Mouse (Mus musculus) CH12.LX (cell line): Measurements from ENCODE around the gene Abhd6. TPM values are rescaled to one million over a fixed set of nuclear protein-coding genes. Genes with fewer than 3 reads are reported as not detected.
A peak's percentile ranks its signal among the peaks of the same experiment; 100 is the strongest.

ENCODE experiments used
- DNase-seq: peaks from one replicate; pipeline ENCODE4 v3.0.0-alpha.2; 2013; ENCODE audit errors: extremely low read depth
- H3K27ac ChIP-seq: 2 replicates; pipeline ENCODE4 v1.5.1; 2012; ENCODE audit warnings: low read depth, mild to moderate bottlenecking, control low read depth, moderate library complexity; ENCODE audit not compliant: insufficient read depth
- H3K27me3 ChIP-seq: replicated peaks from 2 replicates; pipeline ENCODE3; 2012; ENCODE audit warnings: inconsistent platforms
- H3K36me3 ChIP-seq, 2 experiments: replicated peaks in 1 of 2; 2 replicates each; pipeline versions ENCODE3 to v1.6.1; 2012; ENCODE audit warnings: inconsistent platforms in 1 of 2, low read length in 1 of 2, mild to moderate bottlenecking in 1 of 2, mixed read lengths in 1 of 2, moderate library complexity in 1 of 2; ENCODE audit not compliant: control insufficient read depth in 1 of 2, insufficient read depth in 1 of 2
- H3K4me1 ChIP-seq, 2 experiments: 2 replicates each; pipeline ENCODE4 v1.6.1; 2012; ENCODE audit warnings: inconsistent platforms in 1 of 2, moderate library complexity in 1 of 2; ENCODE audit not compliant: insufficient read depth in 2 of 2, control insufficient read depth in 1 of 2
- H3K4me2 ChIP-seq: 2 replicates; pipeline ENCODE4 v1.6.1; 2012; ENCODE audit warnings: low read depth, mild to moderate bottlenecking, control low read depth; ENCODE audit not compliant: poor library complexity, insufficient read depth, severe bottlenecking
- H3K4me3 ChIP-seq, 3 experiments: fragments of 150-350 bp in 1 of 3; sonication (generic) in 1 of 3; replicated peaks in 1 of 3; 2 replicates each; pipeline versions ENCODE3 to v1.5.1; 2011 to 2012; ENCODE audit warnings: low read depth in 2 of 3, low read length in 2 of 3, mild to moderate bottlenecking in 2 of 3, moderate library complexity in 2 of 3, control low read depth in 1 of 3, improper control_type of control experiment in 1 of 3, inconsistent platforms in 1 of 3, mixed read lengths in 1 of 3; ENCODE audit not compliant: poor library complexity in 1 of 3
- H3K79me2 ChIP-seq: replicated peaks from 2 replicates; pipeline ENCODE4 v1.6.1; 2012; ENCODE audit warnings: mild to moderate bottlenecking, moderate library complexity; ENCODE audit not compliant: control insufficient read depth, poor library complexity, insufficient read depth, severe bottlenecking; ENCODE audit errors: extremely low read depth
- H3K9ac ChIP-seq: 2 replicates; pipeline ENCODE4 v1.6.1; 2012; ENCODE audit warnings: low read depth, mild to moderate bottlenecking, control low read depth, moderate library complexity; ENCODE audit not compliant: insufficient read depth
- H3K9me3 ChIP-seq: replicated peaks from 2 replicates; pipeline ENCODE3; 2012; ENCODE audit warnings: low read length, inconsistent platforms, mixed read lengths
- CHD2 ChIP-seq: IDR thresholded peaks from 2 replicates; pipeline ENCODE4 v1.6.1; 2011; ENCODE audit warnings: low read length, improper control_type of control experiment
- CTCF ChIP-seq, 2 experiments: IDR thresholded peaks in 1 of 2; conservative IDR thresholded peaks in 1 of 2; 2 replicates each; pipeline ENCODE4 v1.5.1; 2011 to 2012; ENCODE audit warnings: low read depth in 2 of 2, low read length in 2 of 2, improper control_type of control experiment in 1 of 2, inconsistent platforms in 1 of 2, mild to moderate bottlenecking in 1 of 2, moderate library complexity in 1 of 2
- ELF1 ChIP-seq: IDR thresholded peaks from 2 replicates; pipeline ENCODE4 v1.6.1; 2014; ENCODE audit warnings: low read depth, mild to moderate bottlenecking, inconsistent platforms, low read length, improper control_type of control experiment
- HCFC1 ChIP-seq: IDR thresholded peaks from 2 replicates; pipeline ENCODE4 v1.6.1; 2012; ENCODE audit warnings: low read depth, mild to moderate bottlenecking, inconsistent platforms, low read length, improper control_type of control experiment
- MAFK ChIP-seq: IDR thresholded peaks from 2 replicates; pipeline ENCODE4 v1.6.1; 2011; ENCODE audit warnings: low read length, improper control_type of control experiment; ENCODE audit not compliant: insufficient replicate concordance
- MAX ChIP-seq: IDR thresholded peaks from 2 replicates; pipeline ENCODE4 v1.6.1; 2011; ENCODE audit warnings: low read length, improper control_type of control experiment
- MEF2A ChIP-seq: IDR thresholded peaks from 2 replicates; pipeline ENCODE4 v1.6.1; 2014; ENCODE audit warnings: low read depth, mild to moderate bottlenecking, inconsistent platforms, low read length, improper control_type of control experiment, borderline replicate concordance
- MYC ChIP-seq: IDR thresholded peaks from 2 replicates; pipeline ENCODE4 v1.6.1; 2011; ENCODE audit warnings: low read depth, mild to moderate bottlenecking, improper control_type of control experiment, low read length
- PAX5 ChIP-seq: IDR thresholded peaks from 2 replicates; pipeline ENCODE4 v1.6.1; 2012; ENCODE audit warnings: low read length, inconsistent platforms, mixed read lengths
- RAD21 ChIP-seq: IDR thresholded peaks from 2 replicates; pipeline ENCODE4 v1.6.1; 2011; ENCODE audit warnings: low read depth, mild to moderate bottlenecking, low read length, improper control_type of control experiment, moderate library complexity
- RCOR1 ChIP-seq: conservative IDR thresholded peaks from 2 replicates; pipeline ENCODE4 v1.6.1; 2012; ENCODE audit warnings: low read depth, mild to moderate bottlenecking, inconsistent platforms, low read length, improper control_type of control experiment
- SIN3A ChIP-seq: IDR thresholded peaks from 2 replicates; pipeline ENCODE4 v1.6.1; 2012; ENCODE audit warnings: low read length, improper control_type of control experiment, inconsistent platforms
- SMC3 ChIP-seq: IDR thresholded peaks from 2 replicates; pipeline ENCODE4 v1.6.1; 2011; ENCODE audit warnings: low read depth, low read length, improper control_type of control experiment
- TBP ChIP-seq: conservative IDR thresholded peaks from 2 replicates; pipeline ENCODE4 v1.6.1; 2011; ENCODE audit warnings: low read depth, low read length, improper control_type of control experiment
- TCF12 ChIP-seq: IDR thresholded peaks from 2 replicates; pipeline ENCODE4 v1.6.1; 2014; ENCODE audit warnings: low read depth, mild to moderate bottlenecking, inconsistent platforms, low read length, improper control_type of control experiment
- USF1 ChIP-seq: IDR thresholded peaks from 2 replicates; pipeline ENCODE4 v1.6.1; 2014; ENCODE audit warnings: low read depth, mild to moderate bottlenecking, inconsistent platforms, low read length, improper control_type of control experiment
- USF2 ChIP-seq: conservative IDR thresholded peaks from 2 replicates; pipeline ENCODE4 v1.6.1; 2011; ENCODE audit warnings: low read depth, low read length, improper control_type of control experiment
- ZC3H11A ChIP-seq: IDR thresholded peaks from 2 replicates; pipeline ENCODE4 v1.6.1; 2012; ENCODE audit warnings: low read depth, mild to moderate bottlenecking, inconsistent platforms, low read length, improper control_type of control experiment
- ZKSCAN1 ChIP-seq: IDR thresholded peaks from 2 replicates; pipeline ENCODE4 v1.6.1; 2012; ENCODE audit warnings: low read depth, inconsistent platforms, low read length, improper control_type of control experiment, borderline replicate concordance
- ZMIZ1 ChIP-seq: IDR thresholded peaks from 2 replicates; pipeline ENCODE4 v1.6.1; 2012; ENCODE audit warnings: low read depth, mild to moderate bottlenecking, inconsistent platforms, low read length, improper control_type of control experiment
- ZNF384 ChIP-seq: IDR thresholded peaks from 2 replicates; pipeline ENCODE4 v1.6.1; 2012; ENCODE audit warnings: low read depth, low read length, improper control_type of control experiment, inconsistent platforms
- dilution Hi-C: fragments of 300-500 bp; cut with MboI; formaldehyde crosslinking; loops from 2 replicates; pipeline ENCODE4 v1.14.3; 2020; ENCODE audit warnings: low sequenced_read_pairs; ENCODE audit not compliant: extremely low pct_unique_long_range_greater_than_20kb, extremely low pct_ligation_motif_present
- in situ Hi-C: fragments of 300-500 bp; cut with MboI; formaldehyde crosslinking; loops from 3 replicates; pipeline ENCODE4 v1.14.3; 2019; ENCODE audit warnings: low sequenced_read_pairs, low pct_ligation_motif_present, low pct_unique_long_range_greater_than_20kb, mixed read lengths
- polyA plus RNA-seq: library from polyadenylated mRNA; unstranded; fragments of >175 nt; gene quantifications from 2 replicates; pipeline ENCODE4 v1.2.1, GENCODE M21; 2012; ENCODE audit warnings: low read depth; ENCODE audit not compliant: insufficient read length
- total RNA-seq, 2 experiments: library from RNA; depleted of rRNA; stranded (reverse); fragments of 300-350 nt in 1 of 2; fragments of >200 nt in 1 of 2; gene quantifications; 2 replicates each; pipeline ENCODE4 v1.2.3; 2012 to 2014

Gene Abhd6
- total and polyA plus RNA-seq, 3 experiments = 31.9 to 55.9 (median 36.0) TPM

DNA sequence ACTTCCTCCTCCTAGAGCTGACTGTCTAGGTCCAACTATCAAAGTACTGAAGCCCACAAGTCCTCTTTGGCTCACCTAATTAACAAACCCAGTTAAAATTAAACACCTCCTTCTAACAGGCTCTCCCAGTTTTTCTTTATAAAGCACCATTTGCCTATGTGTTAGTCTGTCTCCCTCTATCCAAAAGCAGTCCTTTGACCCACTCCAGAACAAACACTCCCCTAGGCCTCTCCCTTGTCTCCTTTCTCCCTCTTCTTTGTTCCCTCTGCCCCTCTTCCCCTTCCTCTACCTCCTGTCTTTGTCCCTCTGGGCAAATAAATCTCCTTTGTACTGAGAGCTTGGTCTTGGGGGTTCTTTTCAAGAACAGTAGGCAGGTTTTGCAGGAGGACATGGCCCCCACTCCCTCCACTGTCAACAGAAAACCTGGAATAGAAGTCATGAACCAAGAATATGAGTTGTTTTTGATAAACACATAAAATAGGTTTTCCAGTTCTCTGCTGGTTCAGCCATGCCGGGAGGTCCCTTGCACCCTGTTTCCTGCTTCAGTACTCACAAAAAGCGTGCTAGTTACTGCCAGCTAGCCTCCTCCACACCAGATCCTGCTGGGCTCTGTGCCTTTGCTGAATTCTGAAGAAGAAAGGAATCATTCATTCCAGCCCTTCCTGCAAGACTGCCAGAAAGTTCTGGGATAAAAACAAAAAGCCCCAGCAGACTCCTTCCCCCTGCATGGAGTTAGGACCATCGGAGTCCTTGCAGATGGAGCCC, 60.0 kb downstream of the Abhd6 start:
- DNase-seq = no peak
- dilution Hi-C loops = no loop called here
- no peaks in the 10 kb centered on the region for H3K9me3 ChIP-seq
- no peaks in the 10 kb centered on the region for H3K36me3 ChIP-seq
- peaks cover 3 to 32% of the 10 kb centered on the region in 2 experiments; a peak in 3 of 4 replicates for H3K4me1 ChIP-seq
- H3K27ac ChIP-seq = no peak overlapping the region
- no peaks in the 10 kb centered on the region for H3K79me2 ChIP-seq
- H3K4me2 ChIP-seq = no peak overlapping the region
- no peaks in the 10 kb centered on the region for H3K27me3 ChIP-seq
- H3K9ac ChIP-seq = 0 out of 2 replicates have a peak overlapping the region, but pooled peaks have one; percentile 1
- in situ Hi-C loops = no loop called here
- H3K4me3 ChIP-seq = no peak overlapping the region
- TF ChIP-seq ZMIZ1 (no peak), MEF2A (0 out of 2 replicates have a peak, but pooled peaks have one; percentile 1), CHD2 (no peak), MAX (no peak)
- TF ChIP-seq, all 38 proteins: peak for 1

DNA sequence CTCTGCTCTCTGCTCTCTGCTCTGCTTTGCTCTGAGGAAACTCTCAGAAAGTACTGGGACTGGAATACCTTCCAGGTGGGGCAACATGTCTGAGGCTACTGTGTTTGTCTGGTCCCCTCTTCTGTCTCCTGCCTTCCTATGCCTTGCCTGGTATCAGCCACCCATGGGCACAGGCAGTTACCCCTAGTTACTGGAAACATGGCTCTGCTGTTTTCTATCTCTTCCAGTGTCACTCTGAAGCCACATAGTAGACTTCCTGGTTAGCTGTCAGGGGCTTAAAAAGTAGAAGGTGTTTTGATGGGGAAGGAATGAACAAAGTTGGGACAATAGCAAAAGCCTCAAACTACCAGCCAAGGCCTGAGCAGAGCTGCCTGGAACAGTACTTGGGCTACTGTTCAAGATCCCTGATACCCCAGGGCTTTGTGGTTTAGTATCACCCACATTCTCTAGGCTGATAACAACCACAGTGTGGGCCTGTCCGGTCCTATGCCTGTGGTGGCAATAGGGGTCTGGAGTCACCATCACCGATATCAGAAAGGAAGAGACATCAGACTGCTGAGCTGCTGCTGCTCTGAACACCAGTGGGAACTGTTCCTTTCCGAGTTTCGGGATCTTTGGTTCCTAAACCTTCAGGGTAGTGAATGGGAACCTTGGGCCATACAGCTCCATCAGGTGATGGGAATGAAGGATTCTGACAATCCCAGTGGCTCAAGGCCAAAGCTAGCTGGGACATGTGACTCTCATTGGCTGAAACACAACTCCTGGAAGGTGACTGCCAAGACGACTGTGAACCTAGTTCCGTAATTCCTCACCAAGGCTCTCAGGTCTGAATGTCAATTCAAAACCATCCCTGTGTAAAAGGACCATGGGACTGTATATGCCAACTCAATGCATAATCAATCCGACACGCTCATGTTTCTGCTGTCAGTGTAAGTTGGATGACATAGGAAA, 61.4 kb downstream of the Abhd6 start:
- Histone ChIP-seq H3K27ac (no peak overlapping the region), H3K4me2 (no peak overlapping the region), H3K36me3 (no peaks in the 10 kb centered on the region), H3K9me3 (no peaks in the 10 kb centered on the region), H3K79me2 (no peaks in the 10 kb centered on the region), H3K27me3 (no peaks in the 10 kb centered on the region), H3K4me1 (peaks cover 3 to 32% of the 10 kb centered on the region in 2 experiments; a peak in 3 of 4 replicates), H3K9ac (no peak overlapping the region), H3K4me3 (no peak overlapping the region)
- no peak for DNase-seq
- in situ Hi-C loops = no loop called here
- no peak for TF ChIP-seq USF2
- TF ChIP-seq CTCF (conservative IDR thresholded peaks at IDR 0.05 in 1 of 2, IDR thresholded peaks at IDR 0.05 in 1 of 2; ENCODE audit: low read depth in 2 of 2, low read length in 2 of 2) = no peak
- no peak for TF ChIP-seq MYC
- no peak for TF ChIP-seq HCFC1
- TF ChIP-seq TCF12 = no peak
- no peak for TF ChIP-seq ZKSCAN1
- TF ChIP-seq SIN3A = no peak
- no peak for TF ChIP-seq ZC3H11A
- TF ChIP-seq ELF1 = no peak
- TF ChIP-seq TBP = no peak
- TF ChIP-seq RCOR1 = no peak
- no peak for TF ChIP-seq RAD21
- TF ChIP-seq ZMIZ1 = no peak
- TF ChIP-seq ZNF384 = no peak
- TF ChIP-seq USF1 = no peak
- no peak for TF ChIP-seq CHD2
- TF ChIP-seq PAX5 = no peak
- TF ChIP-seq MAFK = no peak
- TF ChIP-seq SMC3 = no peak
- dilution Hi-C loops = no loop called here
